Mouse (Mus musculus) layer of hippocampus, adult 8-10 months (tissue): ENCODE results near the gene Gm17304. TPM values are rescaled to one million over a fixed set of nuclear protein-coding genes. Genes with fewer than 3 reads are reported as not detected.

Experiments used
- DNase-seq, 2 experiments: peaks; one replicate each; pipeline ENCODE4 v3.0.0; 2022; ENCODE audit warnings: low spot score in 2 of 2
- total RNA-seq, 4 experiments: library from RNA; stranded (reverse); gene quantifications; 2 replicates each; pipeline ENCODE4 v1.2.4; 2022

Gm17304 gene
- total RNA-seq, 4 experiments from 2014 or later, result not detected

- DNase-seq, result no peak
Measured at GRCm38 (mm10) chr5:106622193-106622592, 13.3 kb downstream of the Gm17304 start.

- DNase-seq, result no peak
Measured at GRCm38 (mm10) chr5:106623337-106623736, 14.4 kb downstream of the Gm17304 start.

GRCm38 (mm10) chr5:106628369-106629149, 19.7 kb downstream of the Gm17304 start:
- no peak for DNase-seq

- DNase-seq, result no peak
Measured at GRCm38 (mm10) chr5:106636423-106636946, 27.6 kb downstream of the Gm17304 start.

- DNase-seq, result no peak
Measured at GRCm38 (mm10) chr5:106639627-106640026, 30.7 kb downstream of the Gm17304 start.

GRCm38 (mm10) chr5:106640235-106640809, 31.4 kb downstream of the Gm17304 start:
- DNase-seq, result no peak

GRCm38 (mm10) chr5:106641876-106642275, 33.0 kb downstream of the Gm17304 start:
- no peak for DNase-seq

- DNase-seq, result no peak
Measured at GRCm38 (mm10) chr5:106643434-106643833, 34.5 kb downstream of the Gm17304 start.

GRCm38 (mm10) chr5:106649441-106649840, 40.5 kb downstream of the Gm17304 start:
- no peak for DNase-seq

- DNase-seq, result no peak
Measured at GRCm38 (mm10) chr5:106649995-106650394, 41.1 kb downstream of the Gm17304 start.

- DNase-seq, result no peak
Measured at GRCm38 (mm10) chr5:106652220-106652753, 43.4 kb downstream of the Gm17304 start.

- DNase-seq, result no peak
Measured at GRCm38 (mm10) chr5:106652790-106653328, 44.0 kb downstream of the Gm17304 start.

Other genes starting within 250 kb of the Gm17304 start
- under 1 TPM in 1 of 4 experiments, not detected in 3; 0.14 TPM for gene Barhl2, start 150.9 kb upstream of the Gm17304 start, total RNA-seq
- gene Zfp644, start 88.2 kb downstream of the Gm17304 start, total RNA-seq, result 100 to 1,000 TPM; 102 to 132 (median 114) TPM